Mouse (Mus musculus): ENCODE results near the gene A630023A22Rik.
A peak's percentile ranks its signal among the peaks of the same experiment; 100 is the strongest.

Gene A630023A22Rik

DNA sequence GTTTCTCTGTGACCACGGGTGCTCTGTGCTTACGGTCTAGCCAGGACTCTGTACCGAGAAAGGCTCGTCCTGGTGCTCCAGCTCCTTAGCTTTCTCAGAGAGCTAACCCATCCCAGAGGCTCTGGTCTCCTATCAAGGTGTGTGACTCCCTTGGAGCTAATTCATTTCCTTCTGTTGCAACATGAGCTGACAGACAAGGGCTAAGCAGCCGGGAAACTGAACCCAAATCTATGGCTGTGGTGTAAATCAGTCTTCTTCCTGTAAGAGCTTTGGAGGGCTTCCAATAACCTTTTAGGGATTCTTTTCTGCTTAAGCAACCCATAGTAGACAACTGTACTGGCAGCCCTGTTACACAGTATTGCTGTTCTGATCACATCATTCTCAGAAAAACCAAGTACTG is at the start of gene A630023A22Rik:
A630023A22Rik (minus strand) TSS at position 154 of the 400 bp plus-strand sequence.
- no peak for DNase-seq (ENCODE audit: low spot score in 2 of 2)

- peak; percentile 65 to 67 for DNase-seq (ENCODE audit: low spot score in 2 of 2)
Observed at GRCm38 (mm10) chr14:34152342-34152741, 49.8 kb upstream of the A630023A22Rik start, which contains the start of gene Npy4r. Gene Npy4r, minus strand, starts transcription at chr14:34152489.

- no peak for DNase-seq (ENCODE audit: low spot score in 2 of 2)
Observed at GRCm38 (mm10) chr14:34142915-34143314, 40.4 kb upstream of the A630023A22Rik start.

GRCm38 (mm10) chr14:34142316-34142715 is 39.8 kb upstream of the A630023A22Rik start:
- no peak for DNase-seq (ENCODE audit: low spot score in 2 of 2)

DNA sequence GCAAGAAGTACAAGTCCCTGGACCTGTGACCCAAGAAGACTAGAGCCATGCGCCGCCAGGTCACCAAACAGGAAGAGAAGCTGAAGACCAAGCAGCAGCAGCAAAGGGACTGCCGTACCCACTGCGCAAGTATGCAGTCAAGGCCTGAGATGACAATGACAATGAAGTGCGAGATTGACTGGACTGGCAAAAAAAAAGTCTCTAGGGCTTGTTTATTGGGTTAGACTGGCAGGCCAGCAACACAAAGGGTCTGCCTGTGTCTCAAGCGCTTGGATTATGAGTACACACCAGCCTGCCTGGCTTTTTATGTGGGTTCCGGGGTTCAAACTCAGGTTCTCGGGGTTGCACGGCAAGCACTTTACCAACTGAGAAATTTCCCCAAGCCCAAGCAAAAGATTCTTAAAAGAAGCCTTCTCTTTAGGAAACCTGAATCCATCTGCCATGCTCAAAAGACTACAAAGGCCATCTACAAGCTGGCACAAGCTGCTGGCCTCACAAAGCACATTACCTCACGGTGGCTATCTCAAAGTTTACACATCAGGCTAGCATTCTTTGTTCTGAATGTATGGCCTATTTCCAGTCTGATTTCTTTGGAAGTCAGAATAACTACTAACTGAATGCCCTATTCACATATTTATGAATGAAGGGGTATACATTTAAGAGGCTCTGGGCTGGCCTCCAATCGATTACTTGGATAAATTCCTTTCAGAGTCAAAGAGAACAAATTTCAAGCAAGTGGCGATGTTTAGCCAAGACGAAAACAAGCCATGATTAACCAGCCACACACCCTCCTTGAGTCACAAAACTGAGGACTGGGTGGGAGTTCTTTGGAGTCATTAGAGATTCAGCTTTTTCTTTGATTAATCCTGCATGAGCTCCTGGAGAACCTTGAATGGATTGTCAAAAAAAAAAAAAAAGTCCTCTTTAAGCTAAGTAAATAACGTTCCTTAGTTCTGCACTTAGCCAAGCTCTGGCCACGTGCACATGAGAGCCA is 37.4 kb upstream of the A630023A22Rik start:
- no peak for DNase-seq (ENCODE audit: low spot score in 2 of 2)

DNA sequence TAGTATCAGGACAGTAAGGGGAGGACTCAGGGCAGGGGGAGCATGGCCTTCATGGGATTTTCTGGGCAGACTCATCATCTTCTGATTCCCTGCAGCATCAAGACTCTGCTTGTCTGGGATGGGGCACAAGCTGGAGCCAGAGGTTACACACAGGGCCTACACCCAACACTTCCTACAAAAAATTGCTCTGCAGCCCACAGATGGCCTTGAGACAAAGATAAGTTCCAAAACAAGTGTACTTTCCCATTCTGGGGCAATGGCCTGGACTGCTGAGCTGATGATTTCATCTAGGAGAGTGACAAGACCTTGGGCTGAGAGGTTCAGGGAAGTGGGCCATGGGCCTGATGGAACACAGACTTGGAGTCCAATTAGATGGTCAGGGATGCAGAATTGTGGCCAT is 32.8 kb upstream of the A630023A22Rik start:
- DNase-seq (ENCODE audit: low spot score in 2 of 2), result no peak

DNA sequence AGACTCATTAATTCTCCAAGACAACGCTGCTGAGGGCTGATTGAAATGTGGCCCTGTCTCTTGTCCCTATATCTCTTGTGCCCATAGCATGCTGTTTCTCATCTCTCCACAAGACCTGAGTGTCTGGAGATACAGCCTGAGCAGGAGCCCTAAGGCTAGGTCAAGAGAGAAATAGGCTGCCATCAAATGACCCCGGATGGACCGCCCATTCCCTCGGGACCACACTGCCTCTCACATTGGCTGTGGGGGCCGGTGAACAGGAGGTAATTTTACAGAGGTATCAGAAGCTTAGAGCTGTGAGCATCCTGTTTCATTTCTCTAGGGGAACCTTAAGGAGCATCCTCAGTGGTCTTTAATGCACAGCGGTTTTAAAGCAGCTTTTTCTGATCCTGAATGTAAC is 28.7 kb upstream of the A630023A22Rik start:
- no peak for DNase-seq (ENCODE audit: low spot score in 2 of 2)

DNA sequence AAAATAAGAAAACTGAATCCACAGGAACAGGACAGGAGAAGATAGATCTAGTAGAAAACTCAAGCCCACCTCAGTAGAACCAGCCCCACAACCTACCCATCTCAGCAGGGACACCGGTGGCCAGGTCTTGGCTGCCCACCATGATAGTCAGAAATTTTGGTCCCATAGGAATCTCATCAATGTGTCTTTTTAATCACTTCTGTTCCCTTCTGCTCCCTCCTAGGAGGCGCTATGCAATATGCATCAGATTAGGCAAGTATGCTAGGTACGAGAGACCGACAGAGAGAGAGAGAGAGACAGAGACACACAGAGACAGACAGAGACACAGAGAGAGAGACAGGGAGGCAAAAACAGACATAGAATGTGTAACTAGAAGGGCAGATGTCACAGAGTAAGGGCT is 19.1 kb upstream of the A630023A22Rik start:
- DNase-seq (ENCODE audit: low spot score in 2 of 2), result no peak

GRCm38 (mm10) chr14:34120923-34121351 is 18.4 kb upstream of the A630023A22Rik start:
- DNase-seq (ENCODE audit: low spot score in 2 of 2), result no peak

DNA sequence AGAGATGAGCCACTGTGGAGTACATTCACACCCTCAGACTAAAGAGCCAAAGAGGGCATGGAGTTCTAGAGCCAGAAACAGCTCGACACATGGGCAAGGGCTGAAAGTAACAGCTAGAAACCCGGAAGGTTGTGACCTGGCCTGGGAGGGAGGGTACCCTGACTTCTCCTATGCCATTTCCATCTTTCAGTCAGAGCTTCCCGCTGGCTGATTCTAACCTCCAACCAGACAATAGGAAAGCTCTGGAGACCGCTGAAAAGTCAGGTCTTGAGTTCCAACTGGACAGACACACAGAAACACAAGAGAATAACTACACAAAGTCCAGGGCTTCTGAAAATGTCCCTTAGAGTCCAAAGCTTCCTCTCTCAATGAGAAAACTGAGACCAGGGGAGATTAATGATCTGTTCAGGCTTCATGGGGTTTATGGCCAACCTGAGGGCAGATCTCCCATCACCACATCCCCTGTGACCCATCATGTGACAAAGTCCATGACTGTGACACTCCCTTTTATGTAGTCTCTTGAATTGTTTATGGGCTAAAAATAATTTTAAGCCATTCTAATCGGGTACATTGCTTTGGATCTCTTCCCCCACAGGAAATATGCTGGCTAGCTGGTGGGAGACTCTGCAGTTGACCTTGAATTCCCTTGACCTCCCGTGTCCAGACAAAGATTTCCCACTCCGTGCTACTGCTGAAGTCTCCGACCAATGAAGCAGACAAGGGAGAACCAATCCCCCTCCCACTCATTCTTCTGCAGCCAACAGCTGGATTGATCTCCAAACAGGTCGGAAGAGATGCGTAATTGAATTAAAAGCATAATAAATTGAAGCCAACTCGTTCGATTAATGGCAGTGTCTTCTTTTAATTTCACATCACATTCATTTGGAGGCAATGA is 17.7 kb upstream of the A630023A22Rik start:
- no peak for DNase-seq (ENCODE audit: low spot score in 2 of 2)

GRCm38 (mm10) chr14:34119046-34119723 is 16.6 kb upstream of the A630023A22Rik start:
- no peak for DNase-seq (ENCODE audit: low spot score in 2 of 2)

DNA sequence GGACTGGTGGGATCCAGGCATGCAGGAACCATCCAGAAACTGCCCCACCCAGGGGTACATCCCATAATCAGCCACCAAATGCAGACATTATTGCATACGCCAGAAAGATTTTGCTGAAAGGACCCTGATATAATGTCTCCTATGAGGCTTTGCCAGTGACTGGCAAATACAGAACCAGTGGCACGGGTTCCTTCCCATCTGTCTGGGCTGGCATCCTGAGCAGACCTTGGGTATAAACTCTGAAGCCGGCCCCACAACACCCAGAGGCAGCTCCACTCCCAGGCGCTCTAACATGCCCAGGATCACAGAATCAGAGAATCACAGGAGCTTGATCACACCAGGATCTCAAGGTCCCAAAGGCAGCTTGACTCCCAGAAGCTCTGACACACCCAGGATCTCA is 11.8 kb upstream of the A630023A22Rik start:
- DNase-seq (ENCODE audit: low spot score in 2 of 2), result no peak

DNA sequence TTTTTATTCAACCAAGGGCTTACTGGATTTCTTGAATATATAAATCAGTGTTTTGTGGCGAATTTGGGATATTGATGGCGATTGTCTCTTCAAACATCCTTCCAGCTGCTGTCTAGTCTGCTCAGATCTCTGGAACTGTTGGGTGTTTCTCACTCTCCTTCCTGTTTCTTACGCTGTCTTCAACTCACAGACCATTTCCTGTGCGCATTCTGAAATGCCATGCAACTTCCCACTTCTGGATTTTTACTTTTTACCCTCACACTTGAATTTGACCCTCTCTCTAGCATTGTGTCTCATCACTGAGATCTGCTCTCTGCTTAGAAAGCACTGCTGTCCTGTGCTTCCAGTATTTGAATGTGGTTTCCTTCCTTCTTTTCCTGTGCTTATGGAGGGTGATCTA is 5.0 kb upstream of the A630023A22Rik start:
- no peak for DNase-seq (ENCODE audit: low spot score in 2 of 2)

DNA sequence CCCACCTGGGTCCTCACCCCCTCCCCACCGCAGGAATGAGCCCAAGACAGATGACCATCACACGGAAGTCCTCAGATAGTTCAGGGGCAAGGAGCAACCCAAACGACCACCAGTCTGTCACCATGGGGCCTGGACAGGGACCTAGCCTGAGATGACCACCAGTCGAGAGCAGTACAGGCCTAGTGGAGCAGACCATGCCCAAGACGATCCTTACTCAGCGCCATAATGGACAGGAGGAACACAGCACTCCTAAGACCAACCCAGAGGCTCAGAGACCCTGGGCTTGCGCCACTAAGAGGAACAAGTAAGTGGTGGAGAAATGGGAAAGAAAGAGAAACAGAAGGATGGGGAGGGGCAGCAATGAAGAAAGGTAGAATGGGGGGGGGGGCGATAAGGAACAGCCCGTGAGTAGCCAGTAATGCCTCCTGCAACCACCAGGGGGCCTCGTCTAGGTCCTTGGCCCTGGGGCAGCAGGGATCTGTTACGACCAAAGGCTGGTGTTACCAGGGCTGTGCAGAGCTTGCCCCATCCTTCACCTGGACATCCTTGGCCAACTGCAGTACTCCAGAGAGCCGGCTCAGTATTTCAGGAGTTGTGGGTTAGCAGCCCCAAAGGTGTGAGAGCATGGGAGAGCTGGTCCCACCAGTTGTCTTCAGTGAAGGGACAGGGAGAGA is 4.0 kb upstream of the A630023A22Rik start:
- DNase-seq (ENCODE audit: low spot score in 2 of 2), result peak in 1 of 2 experiments; percentile 38

GRCm38 (mm10) chr14:34104892-34105291 is 2.3 kb upstream of the A630023A22Rik start:
- peak; percentile 69 to 75 for DNase-seq (ENCODE audit: low spot score in 2 of 2)

DNA sequence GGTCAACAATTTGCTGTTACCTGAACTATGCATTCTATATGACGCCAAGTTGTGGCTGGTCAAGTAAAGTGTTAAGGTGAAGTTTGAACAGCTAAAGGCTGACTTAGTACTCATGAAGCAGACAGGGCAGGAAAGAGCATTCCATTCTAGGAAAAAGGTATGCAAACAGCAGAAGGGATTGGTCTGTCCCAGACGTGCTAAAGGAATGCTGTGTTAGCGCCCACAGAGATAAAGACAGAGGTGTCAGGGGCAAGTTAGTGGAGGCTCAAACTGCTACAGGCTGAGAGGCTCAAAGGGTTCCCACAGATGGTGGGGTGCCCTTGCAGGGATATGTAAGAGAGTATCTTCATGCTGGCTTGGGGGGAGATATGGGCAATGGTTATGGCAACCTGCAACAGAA is 1.3 kb upstream of the A630023A22Rik start:
- no peak for DNase-seq (ENCODE audit: low spot score in 2 of 2)

DNA sequence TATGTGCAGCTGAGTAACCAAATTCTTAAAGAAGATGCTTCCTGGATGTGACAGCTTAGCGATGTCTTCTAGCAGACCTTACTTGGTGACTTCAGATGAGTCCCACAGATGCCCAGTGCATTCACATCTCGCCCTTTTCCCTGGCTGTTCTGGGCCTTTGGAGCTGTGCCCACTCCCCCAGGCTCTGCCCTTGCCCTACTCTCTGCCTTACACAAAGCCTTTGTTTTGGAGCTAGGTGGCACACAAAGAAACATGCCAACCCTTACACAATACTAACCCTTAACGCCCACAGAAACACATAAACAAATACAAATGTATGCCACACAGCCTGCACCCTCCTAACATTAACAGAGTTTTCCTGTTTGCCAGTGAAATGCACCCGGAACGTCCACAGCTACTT is 6.4 kb downstream of the A630023A22Rik start:
- DNase-seq (ENCODE audit: low spot score in 2 of 2), result no peak

DNA sequence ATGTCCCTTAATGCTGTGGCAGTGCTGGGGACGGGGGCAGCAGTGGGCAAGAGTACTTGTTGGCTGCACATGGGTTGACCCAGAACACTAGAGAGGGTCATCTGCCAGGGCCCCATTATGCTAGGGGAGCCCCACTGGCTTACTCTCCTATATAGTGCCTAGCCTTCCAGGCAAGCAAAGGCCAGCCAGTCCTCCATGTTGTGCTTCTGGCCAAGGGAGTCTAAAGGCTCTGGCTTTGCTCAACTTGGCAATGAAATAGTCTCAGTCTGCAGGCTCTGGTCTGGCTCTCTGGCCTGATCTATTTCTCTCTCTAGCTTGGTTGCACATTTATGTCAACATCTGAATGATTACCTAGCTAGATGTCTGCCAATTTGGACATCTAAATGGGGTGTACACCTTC is 9.7 kb downstream of the A630023A22Rik start:
- DNase-seq (ENCODE audit: low spot score in 2 of 2), result no peak

DNA sequence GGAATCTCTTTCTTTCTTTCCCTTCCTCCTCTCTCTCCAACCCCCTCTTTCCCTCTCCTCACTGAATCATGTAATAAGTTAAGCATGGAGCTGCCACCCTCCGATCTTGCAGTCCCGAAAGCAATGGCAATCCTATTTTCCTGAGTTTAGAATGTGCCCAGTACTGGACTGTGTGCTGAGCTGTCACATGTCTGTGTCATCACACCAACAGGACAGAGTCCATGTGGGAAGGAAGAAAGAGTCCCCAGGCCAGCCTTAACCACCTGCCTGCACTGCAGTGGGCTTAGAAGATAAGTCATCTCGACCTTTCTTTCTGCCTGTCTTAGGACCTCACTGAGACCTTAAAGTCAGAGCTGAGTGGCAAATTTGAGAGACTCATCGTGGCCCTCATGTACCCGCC is 11.1 kb downstream of the A630023A22Rik start:
- DNase-seq (ENCODE audit: low spot score in 2 of 2), result no peak

DNA sequence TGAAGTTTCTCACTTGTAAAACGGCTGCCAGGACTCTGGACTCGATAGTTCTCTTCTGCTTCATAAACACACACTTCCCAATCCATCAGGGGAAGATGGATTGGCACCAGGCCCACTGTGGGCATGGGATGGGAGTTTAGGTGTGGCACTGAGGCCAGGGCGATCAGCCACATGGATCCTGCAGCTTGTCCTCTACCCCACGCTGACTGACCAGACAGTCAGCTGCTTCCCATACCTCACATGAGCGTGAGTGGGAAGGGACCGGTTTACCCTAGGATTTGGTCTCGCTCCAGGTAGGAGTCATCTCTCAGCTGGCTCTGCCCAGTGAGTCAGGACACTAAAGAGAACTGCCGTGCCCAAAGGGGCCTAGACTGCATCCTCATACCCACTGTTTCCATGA is 12.8 kb downstream of the A630023A22Rik start:
- DNase-seq (ENCODE audit: low spot score in 2 of 2), result no peak

GRCm38 (mm10) chr14:34087856-34088398 is 14.6 kb downstream of the A630023A22Rik start:
- no peak for DNase-seq (ENCODE audit: low spot score in 2 of 2)

All from urinary bladder, adult 18-20 months (tissue).